Mouse (Mus musculus): Measurements from ENCODE around the gene Lrrtm4.

The Lrrtm4 gene

DNA sequence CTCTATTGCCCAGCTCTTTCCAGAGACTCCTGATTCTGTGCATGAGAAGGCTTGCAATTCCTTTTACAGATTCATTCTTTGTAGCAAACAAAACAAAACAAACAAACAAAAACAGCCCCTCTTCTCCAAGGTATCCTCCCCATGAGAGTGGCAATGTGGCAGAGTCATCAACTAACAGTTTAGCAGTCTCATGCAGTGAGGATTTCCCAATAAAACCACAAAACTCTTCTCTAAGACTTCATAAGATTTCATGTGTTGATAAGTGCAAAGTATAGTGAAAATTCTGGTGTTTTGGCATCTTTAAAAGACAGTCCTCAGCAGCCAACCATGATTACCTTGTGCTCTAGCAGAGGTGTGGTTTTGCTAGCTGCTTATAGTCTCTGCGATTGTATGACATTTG lies 284.9 kb downstream of the Lrrtm4 start:
- DNase-seq (ENCODE audit: extremely low read depth, low read depth): no peak

DNA sequence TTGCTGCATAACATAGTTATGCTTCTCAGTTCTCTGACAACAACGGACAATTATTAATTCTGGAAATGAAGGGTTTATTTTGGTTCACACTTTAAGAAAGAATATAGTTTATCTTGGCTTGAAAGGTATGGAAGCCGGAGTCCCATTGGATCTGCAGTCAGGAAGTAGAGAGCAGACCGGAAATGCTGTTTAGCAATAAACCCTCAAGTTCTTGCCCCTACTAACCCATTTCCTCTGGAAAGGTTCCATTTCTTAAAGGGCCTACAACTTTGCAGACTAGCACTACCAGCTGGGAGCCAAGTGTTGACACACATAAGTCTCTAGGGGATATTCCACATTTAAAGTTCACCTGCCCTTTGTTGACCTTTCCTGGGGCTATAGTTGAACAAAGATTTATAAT lies 309.7 kb downstream of the Lrrtm4 start:
- DNase-seq (ENCODE audit: extremely low read depth, low read depth): no peak

DNA sequence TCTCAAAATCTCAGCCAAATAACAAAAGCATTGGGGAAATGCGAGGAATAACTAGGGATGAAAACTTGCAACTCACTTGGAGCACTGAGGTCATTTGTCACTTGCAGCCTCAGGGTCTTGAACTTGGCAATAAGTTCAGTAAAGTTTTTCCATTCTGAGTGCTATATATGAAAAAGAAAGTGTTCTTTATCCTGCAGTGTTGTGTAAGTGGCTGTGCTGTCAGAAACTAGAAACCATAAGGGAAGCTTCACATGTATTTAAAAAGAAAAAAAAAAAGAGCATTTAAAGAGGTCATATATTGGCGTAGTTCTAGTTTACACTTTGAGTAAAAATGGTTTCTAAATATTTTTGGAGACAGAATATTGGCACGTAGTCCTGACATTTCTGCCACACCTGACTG lies 313.1 kb downstream of the Lrrtm4 start:
- DNase-seq (ENCODE audit: extremely low read depth, low read depth): no peak

DNA sequence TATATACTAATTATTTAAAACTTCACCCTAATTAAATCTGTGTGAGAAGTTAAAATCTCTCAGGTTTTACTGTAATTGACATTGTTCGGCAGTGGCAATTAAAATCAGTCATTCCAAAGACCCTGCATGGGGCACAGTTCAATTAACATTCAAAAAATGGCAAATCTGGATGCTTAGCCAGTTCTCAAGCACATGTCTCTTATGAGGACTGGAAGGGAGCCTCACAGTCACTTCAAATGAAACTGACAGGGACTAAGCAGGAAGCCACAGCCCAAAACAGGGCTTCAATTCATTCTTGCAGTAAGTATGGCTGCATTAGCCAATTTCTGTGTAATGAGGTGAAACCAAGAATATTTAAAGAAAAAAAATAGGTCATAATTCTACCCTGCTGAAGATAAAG lies 333.6 kb downstream of the Lrrtm4 start:
- DNase-seq (ENCODE audit: extremely low read depth, low read depth): no peak

DNA sequence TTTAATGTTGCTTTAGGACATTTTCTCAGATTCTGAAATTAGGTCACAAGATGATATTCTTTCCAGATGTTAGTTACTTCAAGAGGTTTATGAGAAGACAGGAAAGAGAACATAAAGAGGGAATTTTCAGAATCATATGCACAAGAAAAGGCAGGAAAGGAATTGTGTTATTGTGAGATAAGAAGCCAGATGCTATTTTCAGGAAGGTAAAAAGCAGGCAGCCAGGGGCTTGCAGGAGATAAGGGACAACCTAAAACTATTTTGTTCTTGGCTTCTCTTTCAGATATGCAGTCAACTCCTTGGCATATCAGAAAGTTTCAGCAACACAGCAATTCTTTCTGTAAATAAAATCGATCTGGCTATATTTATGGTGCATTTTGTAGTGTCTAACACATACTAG lies 338.4 kb downstream of the Lrrtm4 start:
- no peak for DNase-seq (ENCODE audit: extremely low read depth, low read depth)

DNA sequence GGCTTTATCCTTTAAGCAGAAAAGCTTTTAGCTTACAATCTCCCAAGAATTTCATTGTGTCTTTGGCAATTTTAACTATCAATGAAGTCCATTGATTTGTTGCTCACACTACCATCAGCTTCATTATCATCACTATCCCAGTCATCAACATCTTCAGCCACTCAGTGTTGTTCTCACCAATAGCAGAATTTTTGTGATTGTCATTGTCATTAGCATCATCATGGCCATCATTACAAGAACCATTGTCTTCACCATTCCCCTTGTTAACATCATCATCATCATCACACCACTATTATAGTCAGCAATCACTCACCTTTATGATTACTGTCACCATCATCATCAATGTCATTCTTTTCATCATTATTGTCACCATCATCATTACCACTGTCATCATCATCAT lies 344.9 kb downstream of the Lrrtm4 start:
- no peak for DNase-seq (ENCODE audit: extremely low read depth, low read depth)

DNA sequence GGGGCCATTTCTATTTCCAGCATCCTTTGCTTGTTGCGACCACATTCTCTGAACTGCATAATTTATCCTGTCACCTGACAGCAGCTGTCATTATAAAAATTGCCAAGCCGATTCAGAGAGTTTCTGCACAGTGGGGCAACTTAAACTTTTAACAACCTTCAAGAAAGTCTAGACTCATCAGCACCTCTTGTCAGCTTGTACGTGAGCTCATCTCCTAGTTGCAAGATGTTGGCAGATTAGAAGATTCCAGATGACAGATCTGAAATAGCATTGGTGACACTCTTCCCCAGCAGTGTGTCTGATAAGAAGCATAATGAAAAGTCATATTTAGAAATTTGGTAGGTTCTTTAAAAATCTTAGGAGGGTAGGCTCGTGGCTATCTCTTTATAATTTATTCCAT lies 347.9 kb downstream of the Lrrtm4 start:
- no peak for DNase-seq (ENCODE audit: extremely low read depth, low read depth)

DNA sequence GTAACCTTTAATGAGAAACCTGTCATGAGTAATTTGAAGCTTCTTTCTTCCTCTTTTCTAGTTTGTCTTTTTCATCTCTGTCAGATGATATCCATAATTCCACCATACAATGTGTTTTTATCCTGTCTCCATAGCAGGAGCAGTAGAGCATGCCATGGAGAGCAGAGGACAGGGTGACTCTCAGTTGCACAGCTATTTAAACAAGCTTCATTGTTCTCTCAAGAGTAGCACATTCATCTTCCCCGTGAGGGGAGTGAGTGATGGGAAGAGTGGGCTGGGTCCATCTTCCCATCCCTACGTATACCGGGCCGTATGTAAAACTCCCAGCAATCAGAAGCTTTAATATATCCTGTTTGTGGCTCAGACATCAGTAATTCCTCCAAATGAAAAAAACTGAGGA lies 370.9 kb downstream of the Lrrtm4 start:
- DNase-seq (ENCODE audit: extremely low read depth, low read depth): no peak

DNA sequence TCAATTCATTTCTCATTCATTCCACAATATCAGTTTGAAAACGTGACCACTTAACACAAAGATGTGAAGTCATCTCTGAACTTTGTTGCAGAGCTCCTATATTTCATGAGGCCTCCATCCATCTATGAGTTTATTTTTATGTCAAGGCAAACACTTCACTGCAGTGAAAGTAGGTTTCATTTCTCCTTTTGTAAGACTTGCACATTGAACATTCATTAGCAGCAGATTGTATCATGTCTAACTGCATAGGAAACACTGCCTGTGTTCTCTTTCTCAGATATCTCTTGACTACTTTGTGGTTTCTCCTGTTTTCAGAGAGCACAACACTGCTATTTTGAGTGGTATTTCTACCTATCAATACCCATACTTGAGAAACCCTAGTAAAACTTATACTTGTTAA lies 388.1 kb downstream of the Lrrtm4 start:
- DNase-seq (ENCODE audit: extremely low read depth, low read depth): no peak

- no peak for DNase-seq (ENCODE audit: extremely low read depth, low read depth)
These were observed 421.5 kb downstream of the Lrrtm4 start for GRCm38 (mm10) chr6:80440135-80440534.

- no peak for DNase-seq (ENCODE audit: extremely low read depth, low read depth)
These were observed 451.9 kb downstream of the Lrrtm4 start for GRCm38 (mm10) chr6:80470546-80470945.

GRCm38 (mm10) chr6:80476153-80476552 lies 457.5 kb downstream of the Lrrtm4 start:
- DNase-seq (ENCODE audit: extremely low read depth, low read depth): no peak

DNA sequence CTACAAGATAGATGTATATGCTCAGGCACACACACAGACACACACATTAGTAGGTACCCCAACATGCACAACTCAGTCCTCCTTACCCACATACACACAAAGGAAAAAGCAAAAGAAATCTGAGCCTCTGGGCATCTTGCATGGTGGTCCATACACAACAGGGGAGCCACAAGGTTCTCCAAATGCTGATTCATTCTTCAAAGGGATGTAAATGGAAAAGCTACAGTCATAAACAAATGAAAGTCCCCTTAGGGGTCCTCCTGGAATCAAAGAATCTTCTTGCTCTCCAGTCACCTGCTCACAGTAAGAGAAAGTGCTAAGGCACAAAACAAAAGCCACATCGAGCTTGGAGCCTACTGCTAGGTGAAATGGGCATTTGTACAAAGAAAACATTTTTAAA lies 526.3 kb downstream of the Lrrtm4 start:
- DNase-seq (ENCODE audit: extremely low read depth, low read depth): no peak

DNA sequence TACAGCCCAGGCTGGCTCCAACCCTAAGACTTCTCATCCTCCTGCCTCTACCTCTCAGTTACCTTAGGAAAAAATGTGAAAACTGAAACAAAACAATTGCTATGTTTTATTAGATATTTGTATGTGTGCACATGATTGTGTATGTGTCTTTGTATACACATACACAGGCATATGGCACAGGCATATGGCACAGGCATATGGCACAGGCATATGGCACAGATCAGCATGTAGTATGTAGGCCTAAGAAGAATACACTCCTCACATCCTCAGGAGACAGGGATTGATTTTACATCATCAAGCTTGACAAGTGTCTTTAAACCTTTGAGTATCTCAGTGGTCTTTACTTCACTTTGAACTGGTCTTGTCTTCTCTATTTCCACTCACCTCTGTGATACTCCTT lies 531.2 kb downstream of the Lrrtm4 start:
- no peak for DNase-seq (ENCODE audit: extremely low read depth, low read depth)

DNA sequence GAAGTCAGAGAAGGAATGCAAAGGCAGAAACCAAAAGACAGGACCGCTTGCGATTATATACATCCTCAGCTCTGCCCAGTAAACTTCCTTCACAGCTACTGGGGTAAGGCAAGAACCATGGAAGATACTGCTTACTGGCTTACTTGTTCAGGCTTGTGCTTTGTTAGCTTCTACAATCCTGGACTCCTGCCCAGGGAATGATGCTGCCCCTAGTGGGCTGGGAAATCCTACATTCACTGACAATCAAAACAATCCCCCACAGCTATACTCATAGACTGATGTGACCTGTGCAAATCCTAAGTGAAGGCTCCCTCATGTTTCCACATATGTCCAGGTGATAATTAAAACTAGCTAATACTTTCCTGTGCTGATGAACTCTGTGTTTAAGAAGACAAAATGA lies 534.7 kb downstream of the Lrrtm4 start:
- DNase-seq (ENCODE audit: extremely low read depth, low read depth): no peak

GRCm38 (mm10) chr6:80554991-80555390 lies 536.3 kb downstream of the Lrrtm4 start:
- DNase-seq (ENCODE audit: extremely low read depth, low read depth): no peak

GRCm38 (mm10) chr6:80577227-80577626 lies 558.5 kb downstream of the Lrrtm4 start:
- DNase-seq (ENCODE audit: extremely low read depth, low read depth): no peak

GRCm38 (mm10) chr6:80582225-80582624 lies 563.5 kb downstream of the Lrrtm4 start:
- no peak for DNase-seq (ENCODE audit: extremely low read depth, low read depth)

DNA sequence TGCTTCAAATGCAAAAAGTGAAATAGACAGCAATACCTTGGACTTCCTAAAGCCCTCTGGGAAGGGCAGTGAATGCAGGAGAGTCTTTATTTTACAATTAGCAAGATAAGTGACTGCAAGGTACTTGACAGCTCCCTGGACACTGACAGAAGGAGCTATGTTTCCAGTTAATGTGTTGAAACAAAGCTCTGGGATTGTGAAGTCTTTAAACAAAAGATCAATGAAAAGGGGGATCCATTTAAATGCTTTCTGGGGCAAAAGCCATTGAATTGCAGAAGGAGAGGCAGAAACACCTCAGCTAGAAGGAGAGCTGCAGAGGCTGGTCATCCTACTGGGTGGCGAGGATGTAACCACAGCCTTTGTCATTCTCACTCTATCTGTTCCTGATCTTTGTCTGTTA lies 571.1 kb downstream of the Lrrtm4 start:
- no peak for DNase-seq (ENCODE audit: extremely low read depth, low read depth)

GRCm38 (mm10) chr6:80619508-80619907 lies 600.8 kb downstream of the Lrrtm4 start:
- no peak for DNase-seq (ENCODE audit: extremely low read depth, low read depth)

GRCm38 (mm10) chr6:80622676-80623334 lies 604.1 kb downstream of the Lrrtm4 start:
- no peak for DNase-seq (ENCODE audit: extremely low read depth, low read depth)

DNA sequence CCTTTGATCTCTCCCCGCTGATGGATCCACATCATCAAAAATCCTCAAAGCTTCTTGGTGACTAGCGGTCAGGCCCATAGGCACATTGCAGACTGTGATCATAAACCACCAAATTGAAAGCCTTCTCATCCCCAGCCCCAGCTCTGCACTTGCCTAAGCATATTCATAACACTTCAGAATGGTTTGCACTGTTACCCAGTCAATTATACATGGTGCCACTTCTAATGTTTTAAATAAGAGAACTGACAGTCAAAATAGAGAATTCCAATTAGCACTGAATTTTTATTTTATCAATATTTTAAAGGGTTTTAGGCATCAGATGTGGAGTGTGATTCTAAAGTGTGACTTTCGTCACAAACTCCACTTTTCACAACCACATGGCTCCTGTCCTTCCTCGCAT lies 606.8 kb downstream of the Lrrtm4 start:
- no peak for DNase-seq (ENCODE audit: extremely low read depth, low read depth)

- no peak for DNase-seq (ENCODE audit: extremely low read depth, low read depth)
These were observed 644.1 kb downstream of the Lrrtm4 start for GRCm38 (mm10) chr6:80662729-80663128.

DNA sequence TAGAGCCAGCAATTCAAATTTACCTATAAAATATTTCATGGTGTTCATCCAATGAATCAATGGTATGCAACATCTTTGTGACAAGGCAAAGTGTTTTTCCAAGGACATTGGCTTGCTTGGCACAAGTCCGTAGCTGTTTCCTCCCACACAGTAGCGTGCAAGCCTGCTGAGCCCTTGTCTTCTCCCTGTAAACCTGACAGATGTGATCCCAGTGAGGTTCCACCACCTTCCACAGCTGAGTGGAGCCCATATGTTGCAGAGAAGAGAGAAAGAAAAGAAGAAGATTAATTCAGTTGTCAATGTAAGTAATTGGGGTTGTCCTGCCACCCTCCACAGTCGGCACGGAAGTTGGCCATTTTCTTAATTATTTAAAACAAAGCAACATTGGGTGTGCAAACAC lies 645.4 kb downstream of the Lrrtm4 start:
- DNase-seq (ENCODE audit: extremely low read depth, low read depth): no peak

Data from MEL-GATA-1-ER (cell line).